Mouse (Mus musculus) adrenal gland, postnatal 10 days (tissue): ENCODE measurements around the gene Camta1. TPM values are rescaled to one million over a fixed set of nuclear protein-coding genes. Genes with fewer than 3 reads are reported as not detected.

Experiments used
- DNase-seq: peaks from one replicate; pipeline ENCODE4 v3.0.0; 2021; ENCODE audit warnings: mixed read lengths
- total RNA-seq, 2 experiments: library from RNA; stranded (reverse); gene quantifications; 2 replicates each; pipeline ENCODE4 v1.2.3; 2021

Camta1 gene
- total RNA-seq, 2 experiments from 2014 or later = 46.3 to 50.3 TPM

GRCm38 (mm10) chr4:150979455-150979854, 882.2 kb downstream of the Camta1 start:
- no peak for DNase-seq

- DNase-seq = no peak
These were observed 883.3 kb downstream of the Camta1 start for GRCm38 (mm10) chr4:150978156-150978910.

DNA sequence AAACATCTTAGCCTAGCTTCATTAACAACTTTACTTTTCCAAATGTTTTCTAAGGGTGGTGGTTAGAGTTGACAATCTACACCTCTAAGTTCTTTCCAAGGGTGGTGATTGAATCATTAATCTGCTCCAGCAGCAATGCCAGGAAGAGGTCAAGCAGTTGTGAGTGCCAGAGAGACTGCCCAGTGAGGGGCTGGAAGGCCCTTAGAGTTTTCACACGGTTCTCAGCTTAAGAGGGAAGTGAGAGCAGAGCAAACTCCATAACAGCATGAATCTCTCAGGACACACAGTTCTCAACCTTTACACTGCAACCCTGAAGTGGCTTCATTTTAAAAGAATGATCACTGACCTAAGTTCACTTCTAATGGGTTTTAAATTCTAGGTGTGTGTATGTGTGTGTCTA, 886.5 kb downstream of the Camta1 start:
- DNase-seq = no peak

- peak; percentile 40 for DNase-seq
These were observed 888.4 kb downstream of the Camta1 start for GRCm38 (mm10) chr4:150973264-150973663.

DNA sequence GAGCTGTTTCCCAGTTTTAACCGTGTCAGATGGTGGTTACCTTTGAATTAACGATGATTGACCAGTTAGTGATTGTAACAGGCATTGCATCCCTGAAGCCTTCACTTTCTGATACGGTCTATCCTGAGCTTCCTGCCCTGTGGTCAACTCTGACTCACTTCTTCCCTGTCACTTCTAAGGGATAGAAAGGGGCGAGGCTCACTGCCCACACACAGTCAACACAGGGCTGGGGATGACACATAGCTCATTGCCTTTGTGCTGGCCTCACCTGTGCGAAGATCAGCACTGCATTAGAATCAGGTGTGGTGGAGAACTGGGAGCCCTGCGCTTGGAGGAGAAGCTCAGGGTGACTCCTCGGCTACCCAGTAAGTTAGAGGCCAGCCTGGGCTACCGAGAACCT, 892.7 kb downstream of the Camta1 start:
- DNase-seq = no peak

DNA sequence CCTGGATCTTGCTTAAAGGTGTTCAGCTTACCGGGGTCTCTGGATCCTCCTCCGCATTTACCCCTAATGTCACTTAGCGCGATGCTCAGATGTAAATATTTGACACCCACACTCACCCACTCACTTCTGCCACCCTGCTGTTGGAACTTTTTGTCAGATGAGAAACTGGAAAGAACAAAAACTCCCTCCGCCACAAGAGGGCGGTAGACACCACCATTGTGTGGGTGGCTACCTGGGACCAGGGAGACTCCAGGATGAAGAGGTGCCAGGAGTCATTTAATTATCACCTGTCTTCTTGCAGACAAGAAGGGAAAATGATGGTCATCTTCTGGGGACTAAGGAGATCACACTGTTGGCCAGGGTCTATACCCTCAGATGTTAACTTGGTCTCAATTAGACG, 895.1 kb downstream of the Camta1 start:
- peak; percentile 74 for DNase-seq

- no peak for DNase-seq
These were observed 896.1 kb downstream of the Camta1 start for GRCm38 (mm10) chr4:150965555-150965951.

DNA sequence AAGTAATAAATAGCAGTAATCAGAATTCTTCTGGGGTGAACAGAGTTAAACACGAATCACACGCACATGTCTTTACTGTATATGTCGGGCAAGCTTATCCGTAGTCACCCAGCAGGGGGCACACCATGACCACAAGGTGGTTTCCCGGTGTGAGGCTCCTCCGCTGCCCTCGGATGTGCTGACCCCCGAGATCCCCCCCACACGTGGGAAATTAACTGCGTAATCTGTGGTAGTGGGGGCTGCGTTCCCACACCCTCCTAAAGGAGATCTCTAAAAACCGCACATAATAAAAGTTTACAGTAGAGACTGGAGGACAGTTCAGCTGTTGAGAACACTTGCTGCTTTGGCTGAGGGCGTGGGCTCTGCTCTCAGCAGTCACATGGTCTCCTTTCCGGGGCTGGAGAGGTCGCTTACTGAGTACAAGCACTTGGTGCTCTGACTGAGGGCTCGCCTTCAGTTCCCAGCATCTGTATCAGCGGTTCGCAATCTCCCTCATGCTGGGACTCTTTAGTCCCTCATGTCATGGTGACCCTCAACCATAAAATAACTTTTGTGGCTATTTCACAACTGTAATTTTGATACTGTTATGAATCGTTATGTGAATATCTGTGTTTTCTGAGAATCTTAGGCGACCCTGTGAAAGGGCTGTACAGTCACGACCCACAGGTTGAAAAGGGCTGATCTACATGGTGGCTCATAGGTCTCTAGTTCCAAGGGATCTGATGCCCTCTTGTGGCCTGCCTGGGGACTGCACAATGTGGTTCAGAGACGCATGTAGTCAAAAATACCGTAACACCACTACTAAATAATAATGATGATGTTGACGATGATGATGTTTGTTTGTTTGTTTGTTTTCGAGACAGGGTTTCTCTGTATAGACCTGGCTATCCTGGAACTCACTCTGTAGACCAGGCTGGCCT, 896.8 kb downstream of the Camta1 start:
- DNase-seq = peak; percentile 93

DNA sequence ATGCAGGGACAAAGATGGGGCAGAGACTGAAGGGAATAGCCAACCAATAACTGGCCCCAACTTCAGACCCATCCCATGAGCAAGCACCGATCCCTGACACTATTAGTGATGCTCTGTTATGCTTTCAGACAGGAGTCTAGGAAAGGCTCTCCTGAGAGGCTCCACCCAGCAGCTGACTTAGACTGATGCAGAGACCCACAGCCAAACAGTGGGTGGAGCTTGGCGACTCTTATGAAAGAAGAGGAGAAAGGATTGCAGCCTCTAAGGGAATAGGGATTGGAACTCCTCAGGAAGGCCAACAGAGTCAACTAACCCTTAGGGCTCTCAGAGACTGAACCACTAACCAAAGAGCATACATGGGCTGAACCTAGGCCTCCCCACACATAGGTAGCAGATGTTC, 898.0 kb downstream of the Camta1 start:
- DNase-seq = peak; percentile 15

GRCm38 (mm10) chr4:150962231-150962630, 899.4 kb downstream of the Camta1 start:
- DNase-seq = peak; percentile 83

GRCm38 (mm10) chr4:150958536-150958935, 903.1 kb downstream of the Camta1 start:
- DNase-seq = no peak

GRCm38 (mm10) chr4:150957106-150957458, 904.6 kb downstream of the Camta1 start:
- DNase-seq = no peak

- DNase-seq = peak; percentile 8
These were observed 905.1 kb downstream of the Camta1 start for GRCm38 (mm10) chr4:150956369-150957105.

GRCm38 (mm10) chr4:150950972-150951371, 910.7 kb downstream of the Camta1 start:
- DNase-seq = no peak

- DNase-seq = no peak
These were observed 917.0 kb downstream of the Camta1 start for GRCm38 (mm10) chr4:150944707-150945106.

GRCm38 (mm10) chr4:150939991-150940651, 921.6 kb downstream of the Camta1 start:
- no peak for DNase-seq

DNA sequence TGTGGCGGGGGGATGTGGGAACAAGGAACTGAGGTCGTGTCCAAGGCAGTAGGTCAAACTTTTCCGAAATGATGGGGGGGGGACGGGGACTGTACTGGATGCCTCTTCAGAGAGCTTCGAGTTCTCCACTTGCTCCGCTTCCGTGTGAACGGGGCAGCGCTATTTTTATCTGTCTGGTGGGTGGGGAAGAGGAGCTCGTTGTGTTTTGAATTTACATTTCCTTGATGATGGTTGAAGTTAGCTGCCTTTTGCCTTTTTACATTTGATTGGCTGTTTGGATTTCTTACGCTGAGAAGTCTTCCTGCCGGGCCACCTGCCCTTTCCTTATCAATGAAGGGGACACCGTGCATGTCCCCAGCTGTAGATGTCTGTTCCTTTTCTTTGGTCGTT, 923.6 kb downstream of the Camta1 start:
- no peak for DNase-seq

DNA sequence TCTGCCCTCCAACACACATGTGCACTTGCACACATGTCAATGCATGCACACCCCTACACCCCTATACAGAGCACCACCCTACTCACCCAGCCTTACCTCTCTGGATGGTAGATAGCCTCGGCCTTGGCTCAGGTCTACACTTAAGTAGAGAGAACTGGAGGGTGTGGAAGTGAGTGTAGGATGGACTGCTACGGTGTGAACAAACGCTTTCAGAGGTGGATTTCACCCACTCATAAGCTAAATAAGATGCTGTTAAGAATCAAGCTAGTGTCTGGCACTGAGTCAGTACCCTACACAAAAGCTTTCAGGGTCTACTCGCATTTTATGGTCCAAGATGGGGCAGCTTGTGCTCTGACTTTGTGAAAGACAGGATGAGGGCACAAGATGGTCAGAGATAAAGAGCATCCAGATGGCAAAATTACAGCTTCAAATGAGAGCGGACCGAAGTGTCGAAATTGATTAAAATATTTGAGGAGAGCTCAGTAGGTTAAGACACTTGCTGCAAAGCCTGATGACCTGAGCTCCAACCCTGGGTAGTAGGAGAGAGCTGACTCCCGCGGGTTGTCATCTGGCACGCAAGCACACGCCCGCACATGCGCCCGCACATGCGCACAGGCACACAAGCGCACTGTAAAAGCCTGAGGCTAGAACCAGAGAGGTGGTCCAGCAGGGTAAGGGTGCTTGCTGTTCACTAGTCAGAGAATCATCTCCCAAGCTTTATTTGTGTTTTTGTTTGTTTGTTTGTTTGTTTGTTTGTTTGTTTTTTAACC, 924.2 kb downstream of the Camta1 start:
- DNase-seq = peak; percentile 36

DNA sequence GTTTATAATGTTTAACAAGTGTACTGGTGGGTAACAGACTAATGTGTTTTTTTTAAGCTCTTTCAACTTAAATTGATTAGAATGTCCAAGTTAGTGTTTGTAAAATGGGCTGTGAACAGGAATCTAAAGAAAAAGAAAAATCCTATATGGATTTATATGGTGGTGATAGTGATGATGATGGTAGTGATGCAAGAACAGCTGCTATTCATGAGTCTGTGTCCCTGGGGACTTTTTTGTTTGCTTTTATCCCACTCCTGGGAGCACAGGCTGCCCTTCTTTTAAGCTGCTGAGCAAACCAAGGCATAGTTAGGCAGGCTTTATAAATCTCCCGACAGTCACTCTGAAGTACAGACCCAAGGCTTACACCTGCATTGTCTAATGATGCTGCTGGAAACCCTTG, 928.2 kb downstream of the Camta1 start:
- no peak for DNase-seq

GRCm38 (mm10) chr4:150927789-150928188, 933.9 kb downstream of the Camta1 start:
- no peak for DNase-seq
